Mouse (Mus musculus) brain, adult 10 weeks (tissue): ENCODE measurements around the gene Gid8. TPM values are rescaled to one million over a fixed set of nuclear protein-coding genes. Genes with fewer than 3 reads are reported as not detected.

Experiments
- polyA plus RNA-seq: library from polyadenylated mRNA; stranded (reverse); fragments of 350-450 nt; fragmentation: Illumina TruSeq; extraction: RNeasy Lipid Tissue Mini Kit (QIAGEN cat#74804); gene quantifications from one replicate; pipeline ENCODE4 v1.2.3, GENCODE M21; 2015; ENCODE audit warnings: low read depth, low replicate concordance

Gene Gid8
- 65.0 TPM for polyA plus RNA-seq

DNA sequence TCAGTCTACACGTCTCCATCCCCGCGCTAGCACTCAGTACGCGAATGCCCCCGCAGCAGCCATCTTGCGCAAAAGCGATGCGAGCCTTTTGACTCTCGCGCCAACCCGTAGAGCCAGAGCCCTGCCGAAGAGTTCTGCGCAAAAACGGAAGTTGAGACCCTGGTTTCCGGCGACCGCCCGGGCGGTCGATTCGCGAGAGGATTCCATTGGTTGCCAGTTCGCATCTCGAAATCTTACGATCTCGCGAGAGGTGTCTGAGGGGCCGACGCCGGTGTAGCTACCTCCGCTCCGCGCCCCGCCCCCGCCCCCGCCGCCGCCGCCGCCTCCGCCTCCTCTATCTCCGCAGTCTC lies at the start of gene Gid8, which contains the start of gene Dido1:
Gene Gid8 (plus strand): TSS at position 195 of the 350 bp plus-strand sequence.
Gene Dido1 (minus strand): TSS at position 77 of the 350 bp plus-strand sequence.

DNA sequence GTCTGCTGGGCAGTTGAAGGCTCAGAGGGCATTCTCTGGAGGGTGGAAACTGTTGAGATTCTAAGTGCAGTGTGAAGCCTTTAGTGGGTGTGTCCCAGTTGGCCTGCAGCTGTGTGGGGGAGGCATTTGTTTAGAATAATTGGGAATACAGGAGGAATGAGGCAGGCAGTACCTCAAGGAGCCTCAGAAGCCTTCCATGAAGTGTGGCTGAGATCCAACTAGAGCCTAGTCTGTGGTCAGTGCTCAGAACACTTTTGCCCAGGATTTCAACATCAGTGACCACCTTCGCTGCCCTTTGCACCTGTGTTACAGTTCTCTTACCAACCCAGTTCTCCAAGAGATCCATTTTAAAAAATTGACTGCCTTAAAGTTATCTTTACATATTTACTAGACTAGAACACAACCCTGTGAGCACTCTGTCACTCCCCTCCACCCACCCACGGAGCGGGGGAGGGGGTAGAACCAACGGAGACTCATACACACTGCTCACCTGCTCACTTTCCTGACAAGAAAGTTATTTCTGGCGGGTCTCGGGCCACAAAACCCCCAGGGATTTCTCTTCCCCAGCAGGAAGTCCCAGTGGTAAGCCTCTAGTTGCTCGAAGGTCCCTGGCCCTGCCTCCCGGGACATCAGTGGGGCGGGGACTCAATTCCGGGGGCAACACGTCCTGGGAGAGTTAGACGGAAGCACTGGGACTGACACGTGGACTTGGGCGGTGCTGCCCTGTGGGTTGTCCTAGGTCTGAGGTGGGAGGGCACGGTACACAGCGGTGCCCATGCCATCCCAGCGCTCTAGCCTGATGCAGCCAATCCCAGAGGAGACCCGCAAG lies 14.9 kb downstream of the Gid8 start, which contains the start of gene Slc17a9:
Gene Slc17a9 (plus strand): TSS at position 679 of the 829 bp plus-strand sequence.

Other genes with a start within 250 kb of the Gid8 start
- 3.5 TPM for gene Ntsr1, start 210.1 kb upstream of the Gid8 start, polyA plus RNA-seq
- 22.4 TPM for gene Mrgbp, start 128.8 kb upstream of the Gid8 start, polyA plus RNA-seq
- 36.6 TPM for gene Ogfr, start 120.9 kb upstream of the Gid8 start, polyA plus RNA-seq
- gene Col9a3, start 112.3 kb upstream of the Gid8 start, polyA plus RNA-seq = 19.4 TPM
- 0.52 TPM for gene Tcfl5, start 67.4 kb upstream of the Gid8 start, polyA plus RNA-seq
- 26.9 TPM for gene Dido1, start 118 bp upstream of the Gid8 start, polyA plus RNA-seq
- 0.19 TPM for gene Slc17a9, start 15.1 kb downstream of the Gid8 start, polyA plus RNA-seq
- not detected for gene Bhlhe23, start 66.8 kb downstream of the Gid8 start, polyA plus RNA-seq
- gene Ythdf1, start 210.8 kb downstream of the Gid8 start, polyA plus RNA-seq = 58.1 TPM
- gene Birc7, start 218.9 kb downstream of the Gid8 start, polyA plus RNA-seq = not detected
- 94.2 TPM for gene Nkain4, start 244.6 kb downstream of the Gid8 start, polyA plus RNA-seq